Mouse (Mus musculus): ENCODE results near the gene Zfp511. TPM values are rescaled to one million over a fixed set of nuclear protein-coding genes. Genes with fewer than 3 reads are reported as not detected.

The Zfp511 gene
- polyA plus RNA-seq, 1 experiment from 2014 or later, result 43.5 TPM

- 3% methylated on average over 53 of the region's 53 CpGs for WGBS
- ATAC-seq (ENCODE audit: insufficient number of reproducible peaks, insufficient read depth, low FRiP score, low read depth), result peak; percentile 64; the same call in 1 of the 2 replicates
- peak overlapping the region; percentile 40 for H3K4me3 ChIP-seq (ENCODE audit: low read depth, low read length)
- no peak overlapping the region for H3K27ac ChIP-seq (ENCODE audit: low read length)
- H3K27me3 ChIP-seq (ENCODE audit: control insufficient read depth, insufficient read depth, low read length), result peaks cover 42% of the 10 kb centered on the region
- peaks cover 9% of the 10 kb centered on the region; the same call in 1 of the 2 replicates for H3K4me1 ChIP-seq (ENCODE audit: control insufficient read depth, insufficient read depth, low read length)
- no peaks in the 10 kb centered on the region for H3K9me3 ChIP-seq (ENCODE audit: control insufficient read depth, low read depth, low read length)
- H3K36me3 ChIP-seq (ENCODE audit: control insufficient read depth, insufficient read depth, low read length), result no peaks in the 10 kb centered on the region
- H3K9ac ChIP-seq (replicated peaks; ENCODE audit: low read depth, low read length), result peak overlapping the region; percentile 40
- H3K4me2 ChIP-seq (replicated peaks; ENCODE audit: low read depth, low read length), result peak overlapping the region; percentile 72
Observed at GRCm38 (mm10) chr7:140057413-140058407, 21.5 kb downstream of the Zfp511 start.

- no peak for ATAC-seq (ENCODE audit: insufficient number of reproducible peaks, insufficient read depth, low FRiP score, low read depth)
- no peaks in the 10 kb centered on the region for H3K36me3 ChIP-seq (ENCODE audit: control insufficient read depth, insufficient read depth, low read length)
- H3K9ac ChIP-seq (replicated peaks; ENCODE audit: low read depth, low read length), result peak overlapping the region; percentile 40; the same call in 1 of the 2 replicates
- H3K9me3 ChIP-seq (ENCODE audit: control insufficient read depth, low read depth, low read length), result no peaks in the 10 kb centered on the region
- H3K4me3 ChIP-seq (ENCODE audit: low read depth, low read length), result peak overlapping the region; percentile 40
- peak overlapping the region; percentile 72 for H3K4me2 ChIP-seq (replicated peaks; ENCODE audit: low read depth, low read length)
- H3K27me3 ChIP-seq (ENCODE audit: control insufficient read depth, insufficient read depth, low read length), result peaks cover 43% of the 10 kb centered on the region
- WGBS, result 26% methylated on average over 7 of the region's 7 CpGs
- no peak overlapping the region for H3K27ac ChIP-seq (ENCODE audit: low read length)
- peaks cover 9% of the 10 kb centered on the region; the same call in 1 of the 2 replicates for H3K4me1 ChIP-seq (ENCODE audit: control insufficient read depth, insufficient read depth, low read length)
Observed at GRCm38 (mm10) chr7:140058528-140058927, 22.3 kb downstream of the Zfp511 start.

- peaks cover 9% of the 10 kb centered on the region; the same call in 1 of the 2 replicates for H3K4me1 ChIP-seq (ENCODE audit: control insufficient read depth, insufficient read depth, low read length)
- peaks cover 43% of the 10 kb centered on the region for H3K27me3 ChIP-seq (ENCODE audit: control insufficient read depth, insufficient read depth, low read length)
- no peak for ATAC-seq (ENCODE audit: insufficient number of reproducible peaks, insufficient read depth, low FRiP score, low read depth)
- no peak overlapping the region for H3K4me3 ChIP-seq (ENCODE audit: low read depth, low read length)
- WGBS, result 38% methylated on average over 4 of the region's 4 CpGs
- no peak overlapping the region for H3K4me2 ChIP-seq (replicated peaks; ENCODE audit: low read depth, low read length)
- no peak overlapping the region for H3K27ac ChIP-seq (ENCODE audit: low read length)
- no peaks in the 10 kb centered on the region for H3K9me3 ChIP-seq (ENCODE audit: control insufficient read depth, low read depth, low read length)
- H3K36me3 ChIP-seq (ENCODE audit: control insufficient read depth, insufficient read depth, low read length), result no peaks in the 10 kb centered on the region
- no peak overlapping the region for H3K9ac ChIP-seq (replicated peaks; ENCODE audit: low read depth, low read length)
Observed at GRCm38 (mm10) chr7:140059601-140060000, 23.4 kb downstream of the Zfp511 start.

- peak; percentile 29; the same call in 1 of the 2 replicates for ATAC-seq (ENCODE audit: insufficient number of reproducible peaks, insufficient read depth, low FRiP score, low read depth)
- Histone ChIP-seq H3K27me3 (ENCODE audit: control insufficient read depth, insufficient read depth, low read length) (peaks cover 46% of the 10 kb centered on the region), H3K4me1 (ENCODE audit: control insufficient read depth, insufficient read depth, low read length) (peaks cover 9% of the 10 kb centered on the region; the same call in 1 of the 2 replicates), H3K36me3 (ENCODE audit: control insufficient read depth, insufficient read depth, low read length) (no peaks in the 10 kb centered on the region), H3K9me3 (ENCODE audit: control insufficient read depth, low read depth, low read length) (no peaks in the 10 kb centered on the region), H3K4me3 (ENCODE audit: low read depth, low read length) (peak overlapping the region; percentile 30), H3K4me2 (replicated peaks; ENCODE audit: low read depth, low read length) (peak overlapping the region; percentile 48), H3K27ac (ENCODE audit: low read length) (no peak overlapping the region), H3K9ac (replicated peaks; ENCODE audit: low read depth, low read length) (no peak overlapping the region)
- under 1% methylated on average over 47 of the region's 47 CpGs for WGBS
Observed at GRCm38 (mm10) chr7:140060936-140061831, 25.0 kb downstream of the Zfp511 start.

GRCm38 (mm10) chr7:140061832-140062130, 25.6 kb downstream of the Zfp511 start:
- no peak for ATAC-seq (ENCODE audit: insufficient number of reproducible peaks, insufficient read depth, low FRiP score, low read depth)
- no peaks in the 10 kb centered on the region for H3K9me3 ChIP-seq (ENCODE audit: control insufficient read depth, low read depth, low read length)
- 3% methylated on average over 6 of the region's 6 CpGs for WGBS
- peaks cover 42% of the 10 kb centered on the region for H3K27me3 ChIP-seq (ENCODE audit: control insufficient read depth, insufficient read depth, low read length)
- H3K4me3 ChIP-seq (ENCODE audit: low read depth, low read length), result peak overlapping the region; percentile 30; the same call in 1 of the 2 replicates
- H3K27ac ChIP-seq (ENCODE audit: low read length), result no peak overlapping the region
- H3K9ac ChIP-seq (replicated peaks; ENCODE audit: low read depth, low read length), result no peak overlapping the region
- H3K4me1 ChIP-seq (ENCODE audit: control insufficient read depth, insufficient read depth, low read length), result peaks cover 9% of the 10 kb centered on the region; the same call in 1 of the 2 replicates
- H3K4me2 ChIP-seq (replicated peaks; ENCODE audit: low read depth, low read length), result peak overlapping the region; percentile 48
- H3K36me3 ChIP-seq (ENCODE audit: control insufficient read depth, insufficient read depth, low read length), result no peaks in the 10 kb centered on the region

- H3K4me3 ChIP-seq (ENCODE audit: low read depth, low read length), result no peak overlapping the region
- H3K36me3 ChIP-seq (ENCODE audit: control insufficient read depth, insufficient read depth, low read length), result no peaks in the 10 kb centered on the region
- WGBS, result 18% methylated on average over 11 of the region's 11 CpGs
- no peak overlapping the region for H3K9ac ChIP-seq (replicated peaks; ENCODE audit: low read depth, low read length)
- H3K27me3 ChIP-seq (ENCODE audit: control insufficient read depth, insufficient read depth, low read length), result peaks cover 36% of the 10 kb centered on the region
- no peak for ATAC-seq (ENCODE audit: insufficient number of reproducible peaks, insufficient read depth, low FRiP score, low read depth)
- no peaks in the 10 kb centered on the region for H3K9me3 ChIP-seq (ENCODE audit: control insufficient read depth, low read depth, low read length)
- no peak overlapping the region for H3K4me2 ChIP-seq (replicated peaks; ENCODE audit: low read depth, low read length)
- H3K4me1 ChIP-seq (ENCODE audit: control insufficient read depth, insufficient read depth, low read length), result peaks cover 9% of the 10 kb centered on the region; the same call in 1 of the 2 replicates
- no peak overlapping the region for H3K27ac ChIP-seq (ENCODE audit: low read length)
Observed at GRCm38 (mm10) chr7:140062307-140062706, 26.1 kb downstream of the Zfp511 start.

- Histone ChIP-seq H3K9ac (replicated peaks; ENCODE audit: low read depth, low read length) (no peak overlapping the region), H3K9me3 (ENCODE audit: control insufficient read depth, low read depth, low read length) (no peaks in the 10 kb centered on the region), H3K27me3 (ENCODE audit: control insufficient read depth, insufficient read depth, low read length) (peaks cover 31% of the 10 kb centered on the region), H3K4me2 (replicated peaks; ENCODE audit: low read depth, low read length) (no peak overlapping the region), H3K36me3 (ENCODE audit: control insufficient read depth, insufficient read depth, low read length) (no peaks in the 10 kb centered on the region), H3K4me1 (ENCODE audit: control insufficient read depth, insufficient read depth, low read length) (peaks cover 9% of the 10 kb centered on the region; the same call in 1 of the 2 replicates), H3K27ac (ENCODE audit: low read length) (no peak overlapping the region), H3K4me3 (ENCODE audit: low read depth, low read length) (no peak overlapping the region)
- ATAC-seq (ENCODE audit: insufficient number of reproducible peaks, insufficient read depth, low FRiP score, low read depth), result no peak
- 22% methylated on average over 7 of the region's 7 CpGs for WGBS
Observed at GRCm38 (mm10) chr7:140063092-140063491, 26.9 kb downstream of the Zfp511 start.

GRCm38 (mm10) chr7:140067397-140067796, 31.2 kb downstream of the Zfp511 start:
- H3K27ac ChIP-seq (ENCODE audit: low read length), result no peak overlapping the region
- no peak overlapping the region for H3K4me2 ChIP-seq (replicated peaks; ENCODE audit: low read depth, low read length)
- no peak overlapping the region for H3K4me3 ChIP-seq (ENCODE audit: low read depth, low read length)
- ATAC-seq (ENCODE audit: insufficient number of reproducible peaks, insufficient read depth, low FRiP score, low read depth), result no peak
- no peaks in the 10 kb centered on the region for H3K9me3 ChIP-seq (ENCODE audit: control insufficient read depth, low read depth, low read length)
- H3K27me3 ChIP-seq (ENCODE audit: control insufficient read depth, insufficient read depth, low read length), result 0 out of 2 replicates have a peak, but pooled peaks cover 6% of the 10 kb centered on the region
- H3K36me3 ChIP-seq (ENCODE audit: control insufficient read depth, insufficient read depth, low read length), result no peaks in the 10 kb centered on the region
- no peak overlapping the region for H3K9ac ChIP-seq (replicated peaks; ENCODE audit: low read depth, low read length)
- H3K4me1 ChIP-seq (ENCODE audit: control insufficient read depth, insufficient read depth, low read length), result no peaks in the 10 kb centered on the region
- 65% methylated on average over 6 of the region's 6 CpGs for WGBS

All from stomach, embryonic 14.5 days (tissue).